Mouse (Mus musculus): ENCODE results near the gene Steap2. TPM values are rescaled to one million over a fixed set of nuclear protein-coding genes. Genes with fewer than 3 reads are reported as not detected.
A peak's percentile ranks its signal among the peaks of the same experiment; 100 is the strongest.
"Not testable (repeated sequence)": the region's sequence is repeated elsewhere in the genome, so short reads cannot be mapped to it uniquely, and the experiment has no call there.

Steap2 gene
- polyA plus RNA-seq, 1 experiment from 2014 or later: 23.5 TPM

DNA sequence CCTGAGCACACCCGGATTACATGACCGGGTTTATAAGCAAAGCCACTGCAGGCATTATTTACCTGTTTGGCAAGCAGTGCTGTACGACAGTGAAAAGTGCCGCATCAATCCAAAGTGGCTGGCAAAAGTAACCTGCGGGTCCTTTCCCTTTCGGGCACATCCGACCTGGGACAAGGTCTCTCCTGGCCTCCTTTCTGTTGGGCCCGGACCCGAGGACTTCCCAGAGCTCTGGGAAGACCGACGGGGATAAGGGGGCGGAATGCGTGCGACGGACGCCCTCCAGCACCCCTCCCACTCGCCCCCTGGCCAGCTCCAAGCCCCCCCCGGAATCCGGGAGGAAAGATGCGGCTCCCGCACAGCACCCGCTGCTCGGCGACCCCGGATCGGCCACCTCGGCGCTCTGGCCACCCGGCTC lies 830 bp downstream of the Steap2 start:
- peak; percentile 74 for ATAC-seq (replicated peaks; ENCODE audit: low FRiP score)
- 0% methylated on average over 28 of the region's 29 CpGs for WGBS
- Histone ChIP-seq H3K4me3 (replicated peaks) (peak overlapping the region; percentile 81), H3K4me2 (peak overlapping the region; percentile 82), H3K9ac (peak overlapping the region; percentile 80), H3K4me1 (peaks cover 8% of the 10 kb centered on the region; the same call in 1 of the 2 replicates), H3K36me3 (no peaks in the 10 kb centered on the region), H3K9me3 (replicated peaks) (no peaks in the 10 kb centered on the region), H3K27ac (peak overlapping the region; percentile 93), H3K27me3 (no peaks in the 10 kb centered on the region; the same call in 1 of the 2 replicates)

DNA sequence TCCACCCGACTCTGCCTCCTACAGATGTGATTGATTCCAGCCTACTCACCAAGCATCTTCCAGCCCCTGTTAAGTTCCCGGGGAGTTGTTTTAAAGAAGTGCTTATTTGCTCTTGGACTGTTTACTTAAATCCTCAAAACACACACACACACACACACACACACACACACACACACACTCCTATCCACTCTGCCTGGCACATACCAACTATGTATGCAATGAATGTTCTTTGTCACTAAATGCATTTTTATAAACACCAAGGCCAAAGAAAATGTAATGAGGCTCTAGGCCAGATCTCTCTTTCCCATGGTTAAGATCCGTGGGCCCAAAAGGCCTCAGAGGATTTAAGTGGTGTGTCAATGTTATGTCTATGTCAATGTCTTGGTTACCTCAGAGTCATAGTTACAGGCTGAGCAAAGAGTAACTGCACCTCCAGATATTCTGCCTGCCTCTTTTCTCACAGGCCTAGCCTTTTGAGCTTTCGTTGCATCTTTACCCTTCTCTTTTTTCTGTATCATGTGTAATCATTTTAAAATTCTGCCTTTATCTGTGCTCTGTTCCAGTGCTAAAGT lies 2.1 kb downstream of the Steap2 start:
- 63% methylated on average over 4 of the region's 4 CpGs for WGBS
- peak overlapping the region; percentile 82 for H3K4me2 ChIP-seq

DNA sequence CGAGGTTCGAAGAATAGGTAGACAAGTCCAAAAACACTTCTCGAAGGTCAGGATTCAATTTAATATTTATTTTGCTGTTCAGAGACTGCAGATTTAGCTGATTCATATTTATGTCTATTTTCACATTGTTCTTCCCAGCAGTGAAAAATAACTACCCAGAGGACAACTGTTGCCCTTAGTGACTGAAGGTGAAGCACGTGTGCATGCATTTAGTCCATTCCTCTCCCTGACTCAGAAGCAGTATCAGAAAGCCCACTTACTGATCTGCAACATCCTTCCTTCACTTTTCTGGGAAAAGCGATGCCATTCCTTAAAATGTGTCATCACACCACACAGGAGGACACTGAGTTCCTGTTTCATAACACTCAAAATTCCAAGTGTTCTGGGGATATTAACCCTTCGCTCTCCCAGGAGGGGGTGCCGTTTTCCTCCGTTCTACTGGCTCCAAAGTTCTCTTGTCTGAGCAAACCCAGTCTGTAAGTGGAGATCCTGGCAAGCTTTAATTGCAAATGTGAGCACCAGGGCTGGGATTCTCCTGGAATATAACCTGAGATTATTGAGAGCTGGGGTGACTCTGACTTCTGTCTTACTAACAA lies 5.3 kb downstream of the Steap2 start:
- Histone ChIP-seq H3K4me3 (replicated peaks) (no peak overlapping the region), H3K27me3 (no peaks in the 10 kb centered on the region), H3K36me3 (no peaks in the 10 kb centered on the region), H3K27ac (no peak overlapping the region), H3K4me1 (peaks cover 21% of the 10 kb centered on the region; the same call in 1 of the 2 replicates), H3K9ac (no peak overlapping the region), H3K9me3 (replicated peaks) (no peaks in the 10 kb centered on the region), H3K4me2 (no peak overlapping the region)
- ATAC-seq (replicated peaks; ENCODE audit: low FRiP score): no peak
- 75% methylated on average over 8 of the region's 8 CpGs for WGBS

More for the DNA sequence above, 2.1 kb downstream of the Steap2 start:
- ATAC-seq (replicated peaks; ENCODE audit: low FRiP score): no peak
- peaks cover 18% of the 10 kb centered on the region; the same call in 1 of the 2 replicates for H3K4me1 ChIP-seq
- H3K4me3 ChIP-seq (replicated peaks): peak overlapping the region; percentile 81
- no peaks in the 10 kb centered on the region for H3K9me3 ChIP-seq (replicated peaks)
- no peak overlapping the region for H3K9ac ChIP-seq
- H3K27ac ChIP-seq: no peak overlapping the region
- no peaks in the 10 kb centered on the region for H3K36me3 ChIP-seq
- no peaks in the 10 kb centered on the region; the same call in 1 of the 2 replicates for H3K27me3 ChIP-seq

DNA sequence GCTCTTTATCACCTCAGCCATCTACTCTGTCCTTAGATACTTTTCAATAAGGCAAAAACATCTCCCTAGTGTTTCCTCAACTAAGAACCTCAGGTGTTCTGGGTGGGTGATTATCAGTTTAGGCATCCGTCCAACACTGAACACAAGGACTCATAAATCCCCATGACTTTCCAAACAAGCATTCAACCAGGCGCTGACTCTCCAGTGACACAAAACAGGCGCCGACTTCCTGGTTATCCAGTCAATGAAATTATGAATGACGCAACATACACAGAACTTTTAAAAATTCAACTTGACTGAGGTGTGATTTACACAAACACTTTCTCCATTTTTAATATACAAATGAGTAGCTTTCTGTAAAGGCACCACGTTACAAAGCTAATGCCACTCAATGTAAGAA lies 6.2 kb downstream of the Steap2 start:
- no peaks in the 10 kb centered on the region for H3K9me3 ChIP-seq (replicated peaks)

DNA sequence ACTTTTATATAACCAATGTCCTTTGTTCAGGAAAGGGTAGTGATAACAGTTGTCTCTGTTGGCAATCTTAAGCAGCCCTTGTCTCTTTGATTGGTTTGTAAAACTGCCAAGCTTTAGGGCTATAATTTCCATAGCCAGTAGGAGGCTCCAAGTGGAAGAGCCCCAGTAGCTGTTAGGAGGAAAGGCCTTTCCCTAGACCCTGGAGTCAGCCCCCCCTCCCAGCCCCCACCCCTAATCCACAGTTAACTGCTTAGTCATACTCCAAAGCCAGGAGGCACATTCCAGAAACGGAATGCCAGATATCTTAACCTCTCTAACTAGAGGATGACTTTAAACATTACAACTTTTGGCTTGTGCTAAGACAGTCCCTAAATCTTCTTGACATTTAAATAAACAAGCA lies 7.4 kb downstream of the Steap2 start:
- H3K4me1 ChIP-seq: peaks cover 18% of the 10 kb centered on the region; the same call in 1 of the 2 replicates
- no peaks in the 10 kb centered on the region for H3K27me3 ChIP-seq
- H3K9me3 ChIP-seq (replicated peaks): no peaks in the 10 kb centered on the region
- no peak overlapping the region for H3K27ac ChIP-seq
- H3K9ac ChIP-seq: no peak overlapping the region
- H3K4me3 ChIP-seq (replicated peaks): no peak overlapping the region
- H3K4me2 ChIP-seq: no peak overlapping the region
- no peaks in the 10 kb centered on the region; the same call in 1 of the 2 replicates for H3K36me3 ChIP-seq
- 3% methylated on average over 1 of the region's 1 CpGs for WGBS
- ATAC-seq (replicated peaks; ENCODE audit: low FRiP score): peak; percentile 76

More for the DNA sequence above, 6.2 kb downstream of the Steap2 start:
- 52% methylated on average over 6 of the region's 6 CpGs for WGBS
- no peak overlapping the region for H3K9ac ChIP-seq
- no peaks in the 10 kb centered on the region for H3K36me3 ChIP-seq
- ATAC-seq (replicated peaks; ENCODE audit: low FRiP score): no peak; the same call in 1 of the 2 replicates
- H3K27ac ChIP-seq: no peak overlapping the region
- no peaks in the 10 kb centered on the region for H3K27me3 ChIP-seq
- peaks cover 21% of the 10 kb centered on the region; the same call in 1 of the 2 replicates for H3K4me1 ChIP-seq
- H3K4me3 ChIP-seq (replicated peaks): no peak overlapping the region
- no peak overlapping the region for H3K4me2 ChIP-seq

DNA sequence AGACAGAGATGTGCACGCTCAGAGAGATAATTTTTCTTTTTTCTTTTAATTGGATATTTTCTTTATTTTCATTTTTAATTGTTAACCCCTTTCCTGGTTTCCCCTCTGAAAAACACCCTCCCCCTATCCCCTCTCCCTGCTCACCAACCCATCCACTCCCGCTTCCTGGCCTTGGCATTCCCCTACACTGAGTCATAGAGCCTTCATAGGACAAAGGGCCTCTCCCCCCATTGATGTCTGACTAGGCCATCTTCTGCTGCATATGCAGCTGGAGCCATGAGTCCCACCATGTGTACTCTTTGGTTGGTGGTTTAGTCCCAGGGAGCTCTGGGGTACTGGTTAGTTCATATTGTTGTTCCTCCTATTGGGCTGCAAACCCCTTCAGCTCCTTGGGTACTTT lies 9.4 kb downstream of the Steap2 start:
- ATAC-seq (replicated peaks; ENCODE audit: low FRiP score); H3K4me3 ChIP-seq (replicated peaks): not testable (repeated sequence)
- WGBS: 90% methylated on average over 2 of the region's 2 CpGs

DNA sequence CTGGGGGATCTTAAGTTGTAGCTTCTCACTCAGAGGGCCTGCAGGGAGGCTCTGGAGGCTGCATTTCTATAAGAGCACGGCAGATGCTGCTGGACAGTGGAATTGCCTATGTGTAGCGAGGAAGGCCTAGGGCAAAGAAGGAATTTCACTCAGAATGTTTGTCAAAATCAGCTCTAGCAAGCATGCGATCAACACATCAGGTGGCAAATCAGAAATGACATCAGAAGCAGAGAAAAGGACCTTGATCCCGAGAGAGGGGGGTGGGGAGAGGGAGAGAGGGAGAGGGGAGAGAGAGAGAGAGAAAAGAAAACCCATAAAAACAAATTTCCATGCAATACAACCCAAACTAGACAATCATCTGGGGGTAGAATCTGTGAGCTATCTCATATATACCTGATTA lies 11.1 kb downstream of the Steap2 start:
- H3K9me3 ChIP-seq (replicated peaks): no peaks in the 10 kb centered on the region
- H3K4me3 ChIP-seq (replicated peaks): no peak overlapping the region
- H3K27ac ChIP-seq: no peak overlapping the region
- peaks cover 13% of the 10 kb centered on the region; the same call in 1 of the 2 replicates for H3K4me1 ChIP-seq
- 77% methylated on average over 4 of the region's 4 CpGs for WGBS
- no peak overlapping the region for H3K9ac ChIP-seq
- H3K27me3 ChIP-seq: no peaks in the 10 kb centered on the region
- H3K4me2 ChIP-seq: no peak overlapping the region
- H3K36me3 ChIP-seq: peaks cover 5% of the 10 kb centered on the region; the same call in 1 of the 2 replicates
- no peak for ATAC-seq (replicated peaks; ENCODE audit: low FRiP score)

More for the DNA sequence above, 9.4 kb downstream of the Steap2 start:
- not testable (repeated sequence) for H3K27me3 ChIP-seq; H3K36me3 ChIP-seq; H3K27ac ChIP-seq; H3K4me2 ChIP-seq; H3K9me3 ChIP-seq (replicated peaks); H3K9ac ChIP-seq
- peaks cover 18% of the 10 kb centered on the region; the same call in 1 of the 2 replicates for H3K4me1 ChIP-seq

DNA sequence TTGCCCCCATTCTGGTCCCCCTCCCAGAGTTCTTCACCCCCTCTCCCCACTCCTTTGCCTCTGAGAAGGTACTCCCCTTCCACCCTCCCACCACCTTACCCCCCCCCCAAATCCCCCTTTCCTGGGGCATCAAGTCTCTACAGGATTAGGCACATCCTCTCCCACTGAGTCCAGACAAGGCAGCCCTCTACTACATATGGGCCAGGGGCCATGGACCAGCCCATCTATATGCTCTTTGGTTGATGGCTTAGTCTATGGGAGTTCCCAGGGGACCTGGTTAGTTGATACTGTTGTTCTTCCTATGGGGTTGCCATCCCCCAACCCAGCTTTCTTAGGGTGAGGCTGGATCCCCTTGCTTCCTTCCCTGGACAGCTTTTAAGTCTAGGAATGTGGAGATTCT lies 14.9 kb downstream of the Steap2 start:
- Histone ChIP-seq H3K9ac (no peak overlapping the region), H3K4me3 (replicated peaks) (no peak overlapping the region), H3K4me2 (no peak overlapping the region), H3K4me1 (no peaks in the 10 kb centered on the region), H3K27me3 (no peaks in the 10 kb centered on the region), H3K27ac (no peak overlapping the region), H3K36me3 (peaks cover 17% of the 10 kb centered on the region), H3K9me3 (replicated peaks) (no peaks in the 10 kb centered on the region)
- no peak for ATAC-seq (replicated peaks; ENCODE audit: low FRiP score)

DNA sequence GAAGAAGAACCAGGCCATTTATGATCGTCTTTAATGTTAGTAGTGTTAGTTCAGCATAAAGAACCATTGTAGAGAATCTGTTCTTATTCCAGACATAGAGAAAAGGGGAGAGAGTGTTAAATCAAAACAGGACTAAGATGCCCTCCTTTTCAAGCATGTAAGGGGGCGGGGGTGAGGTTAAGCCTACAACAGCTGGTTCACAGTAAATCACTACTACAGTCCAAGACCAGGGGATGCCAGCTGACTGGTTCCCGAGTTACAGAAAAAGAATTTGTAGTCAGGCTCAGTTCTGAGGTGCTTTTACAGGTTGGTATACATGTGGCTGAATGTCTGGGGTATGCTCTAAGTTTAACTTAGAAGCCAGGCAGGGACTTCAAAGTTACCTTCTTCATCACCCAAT lies 18.3 kb downstream of the Steap2 start:
- ATAC-seq (replicated peaks; ENCODE audit: low FRiP score): no peak
- 73% methylated on average over 3 of the region's 3 CpGs for WGBS
- H3K27ac ChIP-seq: no peak overlapping the region
- H3K9me3 ChIP-seq (replicated peaks): no peaks in the 10 kb centered on the region
- no peak overlapping the region for H3K4me2 ChIP-seq
- peaks cover 14% of the 10 kb centered on the region for H3K36me3 ChIP-seq
- H3K27me3 ChIP-seq: no peaks in the 10 kb centered on the region
- no peak overlapping the region for H3K4me3 ChIP-seq (replicated peaks)
- no peaks in the 10 kb centered on the region for H3K4me1 ChIP-seq
- no peak overlapping the region for H3K9ac ChIP-seq

DNA sequence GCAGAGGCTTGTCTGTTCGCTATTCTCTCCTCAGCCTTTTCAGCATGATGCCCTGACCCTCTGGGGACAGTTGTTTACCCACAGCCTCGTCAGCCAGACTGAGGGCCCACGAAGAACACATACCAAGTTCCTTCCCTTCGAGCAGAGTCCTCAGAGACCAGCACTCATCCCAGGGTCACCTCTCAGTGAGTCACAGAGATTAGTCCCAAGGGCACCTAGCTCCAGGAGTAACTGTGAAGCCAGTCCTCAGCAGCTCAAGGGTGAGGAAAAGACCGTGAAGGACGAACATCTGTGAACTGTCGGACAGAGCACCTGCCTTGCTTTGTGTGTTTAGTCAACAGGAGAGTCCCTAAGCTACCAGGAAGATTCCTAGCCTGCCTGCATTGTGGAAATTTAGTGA lies 25.5 kb downstream of the Steap2 start:
- Histone ChIP-seq H3K36me3 (no peaks in the 10 kb centered on the region), H3K27ac (no peak overlapping the region), H3K4me3 (replicated peaks) (no peak overlapping the region), H3K9ac (no peak overlapping the region), H3K27me3 (no peaks in the 10 kb centered on the region), H3K4me2 (no peak overlapping the region), H3K9me3 (replicated peaks) (no peaks in the 10 kb centered on the region), H3K4me1 (no peaks in the 10 kb centered on the region)
- 79% methylated on average over 7 of the region's 7 CpGs for WGBS
- ATAC-seq (replicated peaks; ENCODE audit: low FRiP score): no peak

DNA sequence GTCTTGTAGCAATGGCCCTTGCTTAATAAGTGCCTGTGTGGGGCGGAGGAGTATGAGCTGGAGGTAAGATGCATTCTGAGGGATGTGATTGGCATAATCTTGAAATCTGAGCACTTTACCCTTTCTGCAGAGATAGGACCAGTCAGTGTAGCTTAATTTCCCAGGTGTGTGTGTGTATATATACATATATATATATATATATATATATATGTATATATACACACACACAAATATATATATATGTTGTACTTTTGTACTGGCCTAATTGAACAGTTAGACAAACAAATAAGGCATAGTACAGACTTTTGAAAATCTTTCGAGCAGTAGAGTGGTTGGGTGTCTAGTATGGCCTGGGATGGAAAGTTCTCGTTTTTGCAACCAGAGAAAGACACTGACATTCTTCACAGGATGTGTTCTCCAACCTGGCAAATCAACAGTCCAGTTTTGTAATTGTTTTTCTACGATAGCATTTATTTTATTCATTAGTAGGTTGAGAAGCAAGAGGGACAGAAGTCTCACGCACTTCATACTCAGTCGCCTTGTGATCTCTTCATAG lies 29.9 kb downstream of the Steap2 start:
- peaks cover 6% of the 10 kb centered on the region; the same call in 1 of the 2 replicates for H3K4me1 ChIP-seq
- H3K9ac ChIP-seq: peak overlapping the region; percentile 37
- no peak for ATAC-seq (replicated peaks; ENCODE audit: low FRiP score)
- H3K4me3 ChIP-seq (replicated peaks): peak overlapping the region; percentile 72
- peaks cover 5% of the 10 kb centered on the region; the same call in 1 of the 2 replicates for H3K27me3 ChIP-seq
- H3K36me3 ChIP-seq: no peaks in the 10 kb centered on the region
- no peak overlapping the region for H3K27ac ChIP-seq
- peak overlapping the region; percentile 80 for H3K4me2 ChIP-seq
- WGBS: 60% methylated on average over 6 of the region's 6 CpGs
- no peaks in the 10 kb centered on the region for H3K9me3 ChIP-seq (replicated peaks)

DNA sequence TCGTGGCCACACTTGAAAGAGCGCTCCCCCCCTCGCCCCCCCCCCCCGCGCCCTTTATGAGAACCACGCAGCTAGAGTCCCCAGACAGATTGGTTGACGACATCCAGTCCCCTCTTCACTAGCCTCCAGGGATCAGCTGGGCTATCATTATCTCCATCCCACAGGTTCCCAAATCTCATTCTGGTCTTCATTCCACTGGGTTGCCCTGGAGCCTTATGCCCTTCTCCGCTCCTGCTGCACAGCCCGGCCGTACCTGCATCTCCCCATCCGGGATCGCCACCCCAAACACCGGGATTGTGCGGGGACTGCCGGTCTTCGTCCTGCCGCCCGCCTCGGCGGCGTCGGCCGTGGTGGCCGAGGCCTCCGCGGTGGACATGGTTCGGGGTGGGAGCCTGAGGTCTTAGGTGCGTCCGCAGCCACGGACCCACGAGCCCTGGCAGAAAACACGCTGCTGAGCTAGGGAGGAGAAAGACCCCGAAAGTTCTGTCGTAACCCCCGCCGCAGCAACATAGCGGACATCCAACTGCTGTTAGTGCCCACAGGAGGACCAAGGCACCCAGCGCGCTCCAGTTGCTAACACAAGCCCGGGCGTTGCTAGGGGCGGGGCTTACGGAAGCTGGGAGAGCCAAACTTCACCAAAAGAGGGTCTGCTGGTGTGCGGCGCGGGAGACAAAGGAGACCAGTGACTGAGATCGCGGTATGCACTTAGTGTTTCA lies 30.6 kb downstream of the Steap2 start, which contains the start of gene Cfap69:
Gene Cfap69 (minus strand): TSS at position 585 of the 716 bp plus-strand sequence.
- Histone ChIP-seq H3K27ac (no peak within 1 kb of the TSS), H3K4me2 (peak within 1 kb of the TSS; percentile 80), H3K36me3 (no peaks in the 10 kb centered on the region), H3K27me3 (peaks cover 5% of the 10 kb centered on the region; the same call in 1 of the 2 replicates), H3K4me1 (peaks cover 6% of the 10 kb centered on the region; the same call in 1 of the 2 replicates), H3K4me3 (replicated peaks) (peak within 1 kb of the TSS; percentile 72), H3K9me3 (replicated peaks) (no peaks in the 10 kb centered on the region), H3K9ac (peak within 1 kb of the TSS; percentile 37)
- ATAC-seq (replicated peaks; ENCODE audit: low FRiP score): peak; percentile 99
- 1% methylated on average over 45 of the region's 48 CpGs for WGBS

All from kidney, embryonic 15.5 days (tissue).